Mouse (Mus musculus) T-cell, adult 66 days (primary cell): ENCODE measurements around the gene Iqcd. TPM values are rescaled to one million over a fixed set of nuclear protein-coding genes. Genes with fewer than 3 reads are reported as not detected.

Source experiments
- total RNA-seq, 2 experiments: library from RNA; stranded (reverse); gene quantifications; 3 replicates in 1 of 2; 4 replicates in 1 of 2; pipeline ENCODE4 v1.2.4; 2023

Iqcd gene
- 1 to 10 TPM; 1.0 to 1.9 TPM for total RNA-seq

DNA sequence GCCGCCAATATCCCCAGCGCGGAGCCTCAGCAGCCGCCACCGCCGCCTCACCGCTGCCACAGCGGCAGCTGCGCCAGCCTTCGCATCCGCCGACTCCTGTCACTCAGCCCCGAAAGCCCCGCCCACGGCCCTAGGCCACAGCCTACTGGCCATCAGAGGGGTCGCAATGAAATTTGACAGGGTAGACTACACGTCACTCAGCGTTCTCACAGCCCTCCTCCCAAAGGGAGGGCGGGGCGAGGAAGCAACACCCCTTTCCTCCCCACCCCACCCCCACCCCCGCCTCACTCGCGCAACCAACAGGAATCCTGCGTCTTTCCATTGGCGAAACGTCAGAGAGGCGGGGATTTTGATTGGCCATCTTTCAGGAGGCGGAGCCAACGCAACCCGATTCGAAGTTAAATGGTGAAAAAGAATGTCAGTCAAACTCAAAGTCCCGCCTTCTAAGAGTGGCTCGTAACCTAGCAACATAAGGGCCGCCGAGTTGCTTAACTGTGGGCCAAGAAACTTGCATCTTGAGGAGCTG is at the start of gene Iqcd, which contains the start of gene Tpcn1:
TSS of gene Iqcd (plus strand) at position 448 of the 526 bp plus-strand sequence.
TSS of gene Tpcn1 (minus strand) at position 105 of the 526 bp plus-strand sequence.

DNA sequence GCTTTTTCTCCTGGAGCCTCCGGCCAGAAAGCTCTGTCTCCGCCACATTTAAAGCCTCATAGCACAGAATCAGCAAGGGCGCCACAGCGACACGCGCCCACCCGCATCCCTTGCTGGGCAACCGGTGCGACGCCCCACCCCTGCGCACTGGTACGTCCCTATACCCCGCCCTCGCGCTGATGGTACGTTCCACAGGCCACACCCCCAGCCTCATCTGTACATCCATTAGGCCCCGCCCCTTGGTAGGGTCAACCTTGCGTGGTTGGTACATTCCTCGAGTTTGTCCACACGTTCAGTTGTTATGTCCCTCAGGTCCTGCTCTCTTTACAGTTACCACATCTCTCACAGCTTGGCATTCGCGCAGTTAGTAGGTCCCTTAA is 23.6 kb downstream of the Iqcd start, which contains the start of the genes Rita1 and Ddx54:
TSS of gene Rita1 (minus strand) at position 148 of the 380 bp plus-strand sequence.
TSS of gene Ddx54 (plus strand) at position 298 of the 380 bp plus-strand sequence.

DNA sequence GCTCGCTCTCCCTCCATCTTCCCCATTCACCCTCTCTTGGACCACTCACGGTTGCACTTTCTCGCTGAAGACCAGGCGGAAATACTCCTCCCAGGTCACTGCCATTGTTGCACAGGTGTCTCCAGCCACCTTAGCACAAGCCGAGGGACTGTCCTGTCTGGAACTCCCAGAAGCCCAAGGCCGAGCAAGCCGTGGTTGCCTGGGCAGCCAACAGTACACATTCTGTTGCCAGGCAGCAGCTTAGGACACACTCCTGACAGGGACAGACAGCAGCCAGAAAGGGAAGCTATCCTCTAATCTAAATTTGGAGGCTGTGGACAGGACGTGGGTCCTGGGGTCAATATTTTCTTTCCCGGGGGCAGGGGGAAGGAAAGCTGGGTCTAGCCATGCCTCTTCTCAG is 45.3 kb downstream of the Iqcd start, which contains the start of gene Cfap73:
TSS of gene Cfap73 (minus strand) at position 105 of the 400 bp plus-strand sequence.

DNA sequence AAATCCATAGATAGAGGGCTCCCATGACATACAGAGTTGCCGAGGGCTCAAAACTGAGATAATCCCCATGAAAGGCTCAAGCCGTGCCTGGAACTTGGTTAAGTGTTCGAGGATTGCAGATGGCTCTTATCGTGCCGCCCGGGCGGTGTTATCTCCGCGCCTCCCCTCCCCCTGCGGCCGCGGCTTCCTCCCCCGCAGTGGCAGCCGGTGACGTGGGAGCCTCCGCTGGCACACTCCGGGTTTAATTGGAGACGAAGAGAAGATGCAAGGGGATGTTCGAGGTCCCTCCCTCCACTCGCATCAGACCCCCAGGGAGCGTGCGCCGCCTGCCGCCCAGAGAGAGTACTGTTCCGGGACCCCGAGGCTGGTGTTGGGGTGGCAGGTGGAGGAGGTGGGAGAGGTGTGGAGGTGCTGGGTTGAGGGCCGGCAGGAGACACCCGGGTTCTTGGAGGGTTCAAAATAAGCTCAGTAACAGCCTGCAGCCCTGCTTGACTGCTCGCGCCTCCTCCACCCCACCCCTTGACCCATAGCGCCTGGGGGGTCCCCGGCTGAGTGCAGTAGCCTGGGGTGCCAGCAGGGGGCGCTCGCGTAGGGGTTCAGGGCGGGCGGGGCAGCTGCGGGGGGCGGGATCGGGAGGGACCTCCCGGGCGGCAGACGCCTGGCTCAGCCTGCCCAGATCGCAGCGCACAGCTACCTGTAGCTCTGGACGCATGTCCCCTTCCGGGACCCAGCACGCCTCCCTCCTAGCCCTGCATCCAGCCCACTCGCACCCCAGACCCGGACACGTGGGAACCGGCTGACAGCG is 60.0 kb downstream of the Iqcd start, which contains the start of gene Rasal1:
TSS of gene Rasal1 (plus strand) at position 244 of the 805 bp plus-strand sequence.

Other genes starting within 250 kb of the Iqcd start
- not detected for gene Lhx5, start 157.3 kb upstream of the Iqcd start, total RNA-seq
- gene Sdsl, start 116.2 kb upstream of the Iqcd start, total RNA-seq: 1 to 10 TPM in 1 of 2 experiments, not detected in 1; 1.7 TPM
- gene Sds, start 112.5 kb upstream of the Iqcd start, total RNA-seq: not detected
- gene Plbd2, start 85.4 kb upstream of the Iqcd start, total RNA-seq: 10 to 100 TPM; 18.1 to 23.8 TPM
- 10 to 100 TPM in 1 of 2 experiments, 1 to 10 TPM in 1; 6.4 to 15.8 TPM for gene Slc8b1, start 77.8 kb upstream of the Iqcd start, total RNA-seq
- 10 to 100 TPM; 57.7 to 59.8 TPM for gene Tpcn1, start 343 bp upstream of the Iqcd start, total RNA-seq
- 1 to 10 TPM; 5.4 to 8.3 TPM for gene Rita1, start 23.6 kb downstream of the Iqcd start, total RNA-seq
- gene Ddx54, start 23.7 kb downstream of the Iqcd start, total RNA-seq: 100 to 1,000 TPM; 114 to 120 TPM
- gene Cfap73, start 45.2 kb downstream of the Iqcd start, total RNA-seq: not detected
- 10 to 100 TPM; 18.9 to 25.5 TPM for gene Rasal1, start 59.8 kb downstream of the Iqcd start, total RNA-seq
- gene Dtx1, start 122.9 kb downstream of the Iqcd start, total RNA-seq: 100 to 1,000 TPM; 257 to 297 TPM
- 1 to 10 TPM; 6.1 to 8.0 TPM for gene Oas2, start 160.8 kb downstream of the Iqcd start, total RNA-seq
- 10 to 100 TPM; 15.4 to 27.4 TPM for gene Oas3, start 188.6 kb downstream of the Iqcd start, total RNA-seq
- gene Oas1e, start 206.5 kb downstream of the Iqcd start, total RNA-seq: 1 to 10 TPM in 1 of 2 experiments, under 1 TPM in 1; 0.74 to 1.8 TPM
- gene Oas1c, start 223.5 kb downstream of the Iqcd start, total RNA-seq: 10 to 100 TPM; 11.0 to 13.1 TPM